Mouse (Mus musculus) ES-Bruce4 (cell line): ENCODE measurements around the gene Acer1.

Source experiments
- CTCF ChIP-seq: IDR thresholded peaks from one replicate; pipeline ENCODE4 v1.8.1; 2011; ENCODE audit warnings: low read depth, low read length
- POLR2A ChIP-seq: IDR thresholded peaks from one replicate; pipeline ENCODE4 v1.8.1; 2011; ENCODE audit warnings: low read length; ENCODE audit not compliant: insufficient read depth

- TF ChIP-seq CTCF (no peak), POLR2A (no peak)
These were observed 4.3 kb upstream of the Acer1 start for GRCm38 (mm10) chr17:56986105-56986805.
